Mouse (Mus musculus): Measurements from ENCODE around the gene Pdss2. TPM values are rescaled to one million over a fixed set of nuclear protein-coding genes. Genes with fewer than 3 reads are reported as not detected.

The Pdss2 gene
- polyA plus RNA-seq, 1 experiment = 13.1 TPM

DNA sequence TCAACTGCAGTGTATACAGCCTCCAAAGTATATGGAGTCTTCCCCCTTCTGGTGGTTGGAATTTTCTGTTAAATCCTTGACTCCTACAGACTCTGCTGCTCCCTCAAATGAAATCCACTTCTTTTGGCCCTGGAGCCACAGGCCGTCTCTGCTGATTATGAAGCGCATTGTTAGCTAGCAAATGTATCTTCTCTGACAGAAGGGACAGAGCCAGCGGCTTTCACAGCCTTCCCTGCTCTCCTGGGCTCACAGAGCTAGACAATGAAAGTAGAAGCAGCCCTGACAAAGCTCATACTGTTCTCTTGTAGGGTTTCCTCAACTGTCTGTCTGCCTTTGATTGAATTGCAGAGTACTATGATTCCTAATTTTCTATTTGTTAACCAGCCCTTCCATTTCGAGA is 51.1 kb downstream of the Pdss2 start:
- H3K9ac ChIP-seq (ENCODE audit: low read depth, poor library complexity, severe bottlenecking) = no peak overlapping the region
- H3K4me3 ChIP-seq (ENCODE audit: low read depth, low read length) = no peak overlapping the region
- no peaks in the 10 kb centered on the region for H3K4me1 ChIP-seq (ENCODE audit: control insufficient read depth, insufficient read depth, low read length)
- TF ChIP-seq CTCF (IDR thresholded peaks at IDR 0.05; ENCODE audit: low read depth, low read length) (no peak), EP300 (IDR thresholded peaks at IDR 0.05; ENCODE audit: insufficient read depth, low read depth, low read length) (no peak), POLR2A (IDR thresholded peaks at IDR 0.05; ENCODE audit: insufficient read depth, low read length) (no peak)
- H3K36me3 ChIP-seq (ENCODE audit: control insufficient read depth, insufficient read depth, low read length, poor library complexity, severe bottlenecking) = no peaks in the 10 kb centered on the region; the same call in 1 of the 2 replicates
- no peak overlapping the region for H3K27ac ChIP-seq (ENCODE audit: insufficient read depth, low read length)
- no peaks in the 10 kb centered on the region for H3K27me3 ChIP-seq (ENCODE audit: control insufficient read depth, insufficient read depth, low read length, poor library complexity, severe bottlenecking)
- no peaks in the 10 kb centered on the region; the same call in 1 of the 2 replicates for H3K9me3 ChIP-seq (replicated peaks; ENCODE audit: control insufficient read depth, insufficient read depth, low read length, poor library complexity, severe bottlenecking)

DNA sequence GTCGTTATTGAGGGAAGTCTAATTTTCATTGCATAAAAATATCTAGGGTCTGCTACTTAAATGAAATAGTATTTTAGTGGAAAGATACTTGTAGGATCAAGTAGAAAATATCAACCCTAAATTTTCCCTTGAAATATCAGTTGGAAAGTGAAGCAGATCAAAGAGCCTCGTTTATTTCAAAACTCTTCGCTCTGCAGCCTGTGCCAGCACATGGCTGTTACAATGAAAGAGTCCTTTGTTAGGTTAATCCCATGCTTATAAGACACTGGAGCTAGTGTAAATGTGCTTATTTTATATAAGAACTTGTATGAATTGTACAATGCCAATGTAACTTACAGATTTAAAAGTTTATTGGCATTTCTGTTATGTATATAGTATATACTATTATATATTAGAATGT is 51.8 kb downstream of the Pdss2 start:
- Histone ChIP-seq H3K36me3 (ENCODE audit: control insufficient read depth, insufficient read depth, low read length, poor library complexity, severe bottlenecking) (no peaks in the 10 kb centered on the region; the same call in 1 of the 2 replicates), H3K9me3 (replicated peaks; ENCODE audit: control insufficient read depth, insufficient read depth, low read length, poor library complexity, severe bottlenecking) (no peaks in the 10 kb centered on the region; the same call in 1 of the 2 replicates), H3K4me1 (ENCODE audit: control insufficient read depth, insufficient read depth, low read length) (no peaks in the 10 kb centered on the region), H3K9ac (ENCODE audit: low read depth, poor library complexity, severe bottlenecking) (no peak overlapping the region), H3K4me3 (ENCODE audit: low read depth, low read length) (no peak overlapping the region), H3K27ac (ENCODE audit: insufficient read depth, low read length) (no peak overlapping the region), H3K27me3 (ENCODE audit: control insufficient read depth, insufficient read depth, low read length, poor library complexity, severe bottlenecking) (no peaks in the 10 kb centered on the region)
- no peak for TF ChIP-seq EP300 (IDR thresholded peaks at IDR 0.05; ENCODE audit: insufficient read depth, low read depth, low read length)
- no peak for TF ChIP-seq CTCF (IDR thresholded peaks at IDR 0.05; ENCODE audit: low read depth, low read length)
- TF ChIP-seq POLR2A (IDR thresholded peaks at IDR 0.05; ENCODE audit: insufficient read depth, low read length) = no peak

DNA sequence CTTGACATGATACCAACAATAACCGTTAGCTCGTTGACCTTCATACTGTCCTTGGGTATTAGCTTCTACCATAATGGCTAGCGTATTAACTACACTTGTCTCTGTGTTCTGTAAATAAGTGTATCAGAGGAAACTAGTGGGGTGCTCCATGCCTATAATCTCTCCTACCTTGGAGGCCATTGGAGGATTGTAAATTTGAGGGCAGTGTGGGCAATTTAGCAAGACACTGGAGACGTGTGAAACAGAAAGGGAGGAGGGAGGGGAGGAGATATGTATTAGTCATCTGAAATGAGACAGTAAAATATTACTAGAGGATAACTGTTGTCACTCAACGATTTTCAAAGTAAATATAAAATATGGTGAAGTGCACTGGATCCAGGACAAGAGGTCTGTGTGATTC is 54.2 kb downstream of the Pdss2 start:
- Histone ChIP-seq H3K4me1 (ENCODE audit: control insufficient read depth, insufficient read depth, low read length) (no peaks in the 10 kb centered on the region), H3K36me3 (ENCODE audit: control insufficient read depth, insufficient read depth, low read length, poor library complexity, severe bottlenecking) (no peaks in the 10 kb centered on the region; the same call in 1 of the 2 replicates), H3K4me3 (ENCODE audit: low read depth, low read length) (no peak overlapping the region), H3K27ac (ENCODE audit: insufficient read depth, low read length) (no peak overlapping the region), H3K9ac (ENCODE audit: low read depth, poor library complexity, severe bottlenecking) (no peak overlapping the region), H3K9me3 (replicated peaks; ENCODE audit: control insufficient read depth, insufficient read depth, low read length, poor library complexity, severe bottlenecking) (no peaks in the 10 kb centered on the region; the same call in 1 of the 2 replicates), H3K27me3 (ENCODE audit: control insufficient read depth, insufficient read depth, low read length, poor library complexity, severe bottlenecking) (no peaks in the 10 kb centered on the region)
- no peak for TF ChIP-seq EP300 (IDR thresholded peaks at IDR 0.05; ENCODE audit: insufficient read depth, low read depth, low read length)
- TF ChIP-seq CTCF (IDR thresholded peaks at IDR 0.05; ENCODE audit: low read depth, low read length) = no peak
- no peak for TF ChIP-seq POLR2A (IDR thresholded peaks at IDR 0.05; ENCODE audit: insufficient read depth, low read length)

DNA sequence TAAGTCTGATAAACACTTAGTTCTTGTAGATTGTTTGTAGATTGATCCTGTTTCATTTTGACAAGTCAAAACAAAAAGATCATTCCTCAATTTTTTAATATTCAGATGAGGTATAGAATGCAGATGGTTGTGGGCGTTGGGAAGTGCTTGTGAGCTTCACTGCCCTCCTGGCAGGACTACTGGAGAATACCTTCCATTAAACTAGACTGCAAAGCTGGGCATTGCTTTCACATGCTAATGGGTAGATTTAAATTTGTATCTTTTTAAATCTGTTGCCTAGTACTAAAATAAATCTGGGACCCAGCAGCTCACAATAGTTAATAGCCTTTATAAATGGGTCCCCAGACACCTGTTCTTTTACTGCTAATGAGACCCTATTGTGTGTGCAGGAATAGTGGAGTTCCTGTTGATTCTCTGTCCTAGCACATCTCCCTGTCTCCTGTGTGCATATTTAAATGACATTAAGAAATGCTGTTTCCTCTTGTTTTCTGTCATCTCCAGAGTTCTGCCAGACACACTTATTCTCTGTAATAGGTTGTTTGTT is 54.9 kb downstream of the Pdss2 start:
- H3K4me3 ChIP-seq (ENCODE audit: low read depth, low read length) = no peak overlapping the region
- no peaks in the 10 kb centered on the region for H3K4me1 ChIP-seq (ENCODE audit: control insufficient read depth, insufficient read depth, low read length)
- no peaks in the 10 kb centered on the region for H3K9me3 ChIP-seq (replicated peaks; ENCODE audit: control insufficient read depth, insufficient read depth, low read length, poor library complexity, severe bottlenecking)
- H3K9ac ChIP-seq (ENCODE audit: low read depth, poor library complexity, severe bottlenecking) = no peak overlapping the region
- 0 out of 2 replicates have a peak, but pooled peaks have one; percentile 12 for TF ChIP-seq EP300 (IDR thresholded peaks at IDR 0.05; ENCODE audit: insufficient read depth, low read depth, low read length)
- no peak for TF ChIP-seq POLR2A (IDR thresholded peaks at IDR 0.05; ENCODE audit: insufficient read depth, low read length)
- TF ChIP-seq CTCF (IDR thresholded peaks at IDR 0.05; ENCODE audit: low read depth, low read length) = no peak
- no peaks in the 10 kb centered on the region; the same call in 1 of the 2 replicates for H3K36me3 ChIP-seq (ENCODE audit: control insufficient read depth, insufficient read depth, low read length, poor library complexity, severe bottlenecking)
- H3K27me3 ChIP-seq (ENCODE audit: control insufficient read depth, insufficient read depth, low read length, poor library complexity, severe bottlenecking) = no peaks in the 10 kb centered on the region
- H3K27ac ChIP-seq (ENCODE audit: insufficient read depth, low read length) = no peak overlapping the region

DNA sequence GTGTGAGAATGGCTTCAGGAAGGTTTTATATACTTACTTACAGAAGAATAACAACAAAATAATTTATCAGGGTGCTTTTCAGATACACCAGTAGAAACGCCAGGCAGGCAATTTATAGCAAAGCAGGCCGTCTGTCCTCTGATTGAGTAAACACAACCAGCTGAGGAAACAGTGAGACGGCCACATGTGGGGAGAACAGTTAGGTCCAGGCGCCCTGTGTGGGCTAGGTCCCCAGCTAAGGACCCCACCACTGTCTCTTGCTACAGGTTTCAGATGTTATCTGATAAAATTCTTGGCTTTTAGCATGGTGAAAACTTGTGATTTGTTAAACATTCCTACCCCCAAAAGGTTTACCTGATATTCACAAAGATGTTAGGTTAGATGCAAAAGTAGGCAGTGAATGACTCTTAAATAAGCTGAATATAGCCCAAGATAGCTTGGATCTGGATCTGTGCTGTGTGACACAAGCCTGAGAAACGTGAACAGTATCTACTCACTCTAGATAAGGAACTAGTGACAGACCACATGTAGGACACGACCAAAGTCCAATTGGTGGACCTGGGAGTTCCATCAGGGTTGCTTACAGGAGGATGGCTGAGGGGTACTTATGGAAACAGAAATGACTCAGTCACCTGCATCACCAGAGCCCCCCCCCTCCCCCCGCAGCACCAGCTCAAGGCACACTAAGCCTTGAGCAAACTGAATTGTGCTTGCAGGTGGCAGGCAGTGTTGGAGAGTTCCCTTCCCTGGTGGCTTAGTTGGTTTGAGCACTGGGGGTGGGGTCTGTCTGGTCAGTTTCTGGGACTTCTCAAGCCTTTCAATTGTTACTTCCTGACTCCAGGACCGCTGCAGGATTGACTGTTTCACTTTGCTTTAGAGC is 56.2 kb downstream of the Pdss2 start:
- Histone ChIP-seq H3K9me3 (replicated peaks; ENCODE audit: control insufficient read depth, insufficient read depth, low read length, poor library complexity, severe bottlenecking) (no peaks in the 10 kb centered on the region), H3K4me3 (ENCODE audit: low read depth, low read length) (no peak overlapping the region), H3K9ac (ENCODE audit: low read depth, poor library complexity, severe bottlenecking) (no peak overlapping the region), H3K27ac (ENCODE audit: insufficient read depth, low read length) (no peak overlapping the region), H3K27me3 (ENCODE audit: control insufficient read depth, insufficient read depth, low read length, poor library complexity, severe bottlenecking) (no peaks in the 10 kb centered on the region), H3K4me1 (ENCODE audit: control insufficient read depth, insufficient read depth, low read length) (no peaks in the 10 kb centered on the region), H3K36me3 (ENCODE audit: control insufficient read depth, insufficient read depth, low read length, poor library complexity, severe bottlenecking) (no peaks in the 10 kb centered on the region)
- no peak for TF ChIP-seq POLR2A (IDR thresholded peaks at IDR 0.05; ENCODE audit: insufficient read depth, low read length)
- no peak for TF ChIP-seq EP300 (IDR thresholded peaks at IDR 0.05; ENCODE audit: insufficient read depth, low read depth, low read length)
- no peak for TF ChIP-seq CTCF (IDR thresholded peaks at IDR 0.05; ENCODE audit: low read depth, low read length)
